Mouse (Mus musculus): Measurements from ENCODE around the gene 5330417C22Rik. TPM values are rescaled to one million over a fixed set of nuclear protein-coding genes. Genes with fewer than 3 reads are reported as not detected.
"Not testable (repeated sequence)": the region's sequence is repeated elsewhere in the genome, so short reads cannot be mapped to it uniquely, and the experiment has no call there.

Gene 5330417C22Rik
- polyA plus RNA-seq, 1 experiment from 2014 or later = 2.8 TPM

GRCm38 (mm10) chr3:108513465-108513864 is 22.9 kb downstream of the 5330417C22Rik start:
- WGBS = 56% methylated on average over 3 of the region's 3 CpGs

GRCm38 (mm10) chr3:108510716-108511483 is 25.4 kb downstream of the 5330417C22Rik start:
- peak; percentile 66 for ATAC-seq (replicated peaks; ENCODE audit: low FRiP score)
- H3K9ac ChIP-seq (ENCODE audit: low read length) = no peak overlapping the region

More at GRCm38 (mm10) chr3:108513465-108513864, 22.9 kb downstream of the 5330417C22Rik start:
- Histone ChIP-seq H3K4me3 (ENCODE audit: low read depth, low read length) (no peak overlapping the region), H3K4me2 (ENCODE audit: low read depth, low read length, severe bottlenecking) (no peak overlapping the region), H3K9ac (ENCODE audit: low read length) (no peak overlapping the region), H3K27ac (ENCODE audit: low read depth, low read length) (no peak overlapping the region), H3K4me1 (replicated peaks; ENCODE audit: control insufficient read depth, insufficient read depth, low read length) (peaks cover 3% of the 10 kb centered on the region; the same call in 1 of the 2 replicates), H3K36me3 (ENCODE audit: control insufficient read depth, insufficient read depth, low read length) (no peaks in the 10 kb centered on the region), H3K9me3 (ENCODE audit: control insufficient read depth, low read length) (no peaks in the 10 kb centered on the region), H3K27me3 (ENCODE audit: control insufficient read depth, insufficient read depth, low read length) (no peaks in the 10 kb centered on the region)
- ATAC-seq (replicated peaks; ENCODE audit: low FRiP score) = no peak
- DNase-seq (ENCODE audit: low spot score) = no peak

GRCm38 (mm10) chr3:108510156-108510555 is 26.2 kb downstream of the 5330417C22Rik start:
- H3K9ac ChIP-seq (ENCODE audit: low read length) = no peak overlapping the region
- peaks cover 3% of the 10 kb centered on the region; the same call in 1 of the 2 replicates for H3K4me1 ChIP-seq (replicated peaks; ENCODE audit: control insufficient read depth, insufficient read depth, low read length)
- H3K27me3 ChIP-seq (ENCODE audit: control insufficient read depth, insufficient read depth, low read length) = no peaks in the 10 kb centered on the region
- H3K27ac ChIP-seq (ENCODE audit: low read depth, low read length) = no peak overlapping the region
- no peaks in the 10 kb centered on the region for H3K9me3 ChIP-seq (ENCODE audit: control insufficient read depth, low read length)
- H3K36me3 ChIP-seq (ENCODE audit: control insufficient read depth, insufficient read depth, low read length) = no peaks in the 10 kb centered on the region
- H3K4me2 ChIP-seq (ENCODE audit: low read depth, low read length, severe bottlenecking) = no peak overlapping the region
- H3K4me3 ChIP-seq (ENCODE audit: low read depth, low read length) = no peak overlapping the region
- 11% methylated on average over 1 of the region's 2 CpGs for WGBS
- peak; percentile 51 for DNase-seq (ENCODE audit: low spot score)
- peak; percentile 25; the same call in 1 of the 2 replicates for ATAC-seq (replicated peaks; ENCODE audit: low FRiP score)

More at GRCm38 (mm10) chr3:108510716-108511483, 25.4 kb downstream of the 5330417C22Rik start:
- DNase-seq (ENCODE audit: low spot score) = peak; percentile 49
- H3K4me1 ChIP-seq (replicated peaks; ENCODE audit: control insufficient read depth, insufficient read depth, low read length) = peaks cover 3% of the 10 kb centered on the region; the same call in 1 of the 2 replicates
- H3K9me3 ChIP-seq (ENCODE audit: control insufficient read depth, low read length) = no peaks in the 10 kb centered on the region
- no peak overlapping the region for H3K4me2 ChIP-seq (ENCODE audit: low read depth, low read length, severe bottlenecking)
- no peak overlapping the region for H3K27ac ChIP-seq (ENCODE audit: low read depth, low read length)
- no peaks in the 10 kb centered on the region for H3K36me3 ChIP-seq (ENCODE audit: control insufficient read depth, insufficient read depth, low read length)
- no peak overlapping the region for H3K4me3 ChIP-seq (ENCODE audit: low read depth, low read length)
- 17% methylated on average over 9 of the region's 9 CpGs for WGBS
- no peaks in the 10 kb centered on the region for H3K27me3 ChIP-seq (ENCODE audit: control insufficient read depth, insufficient read depth, low read length)

GRCm38 (mm10) chr3:108508745-108509474 is 27.4 kb downstream of the 5330417C22Rik start:
- H3K4me1 ChIP-seq (replicated peaks; ENCODE audit: control insufficient read depth, insufficient read depth, low read length) = peaks cover 3% of the 10 kb centered on the region; the same call in 1 of the 2 replicates
- no peak overlapping the region for H3K9ac ChIP-seq (ENCODE audit: low read length)
- DNase-seq (ENCODE audit: low spot score) (peak; percentile 44), ATAC-seq (replicated peaks; ENCODE audit: low FRiP score) (no peak)
- no peak overlapping the region for H3K27ac ChIP-seq (ENCODE audit: low read depth, low read length)
- H3K4me2 ChIP-seq (ENCODE audit: low read depth, low read length, severe bottlenecking) = no peak overlapping the region
- no peaks in the 10 kb centered on the region for H3K27me3 ChIP-seq (ENCODE audit: control insufficient read depth, insufficient read depth, low read length)
- WGBS = 75% methylated on average over 4 of the region's 4 CpGs
- no peaks in the 10 kb centered on the region for H3K9me3 ChIP-seq (ENCODE audit: control insufficient read depth, low read length)
- H3K4me3 ChIP-seq (ENCODE audit: low read depth, low read length) = no peak overlapping the region
- no peaks in the 10 kb centered on the region for H3K36me3 ChIP-seq (ENCODE audit: control insufficient read depth, insufficient read depth, low read length)

GRCm38 (mm10) chr3:108503908-108504307 is 32.4 kb downstream of the 5330417C22Rik start:
- no peak overlapping the region for H3K27ac ChIP-seq (ENCODE audit: low read depth, low read length)
- H3K4me1 ChIP-seq (replicated peaks; ENCODE audit: control insufficient read depth, insufficient read depth, low read length) = no peaks in the 10 kb centered on the region
- no peak overlapping the region for H3K9ac ChIP-seq (ENCODE audit: low read length)
- DNase-seq (ENCODE audit: low spot score) (no peak), ATAC-seq (replicated peaks; ENCODE audit: low FRiP score) (no peak)
- H3K9me3 ChIP-seq (ENCODE audit: control insufficient read depth, low read length) = no peaks in the 10 kb centered on the region
- no peak overlapping the region for H3K4me2 ChIP-seq (ENCODE audit: low read depth, low read length, severe bottlenecking)
- no peaks in the 10 kb centered on the region for H3K36me3 ChIP-seq (ENCODE audit: control insufficient read depth, insufficient read depth, low read length)
- no peak overlapping the region for H3K4me3 ChIP-seq (ENCODE audit: low read depth, low read length)
- H3K27me3 ChIP-seq (ENCODE audit: control insufficient read depth, insufficient read depth, low read length) = no peaks in the 10 kb centered on the region
- 85% methylated on average over 4 of the region's 4 CpGs for WGBS

- not testable (repeated sequence) for ATAC-seq (replicated peaks; ENCODE audit: low FRiP score); H3K27ac ChIP-seq (ENCODE audit: low read depth, low read length); H3K36me3 ChIP-seq (ENCODE audit: control insufficient read depth, insufficient read depth, low read length); H3K4me1 ChIP-seq (replicated peaks; ENCODE audit: control insufficient read depth, insufficient read depth, low read length); H3K9me3 ChIP-seq (ENCODE audit: control insufficient read depth, low read length); H3K4me2 ChIP-seq (ENCODE audit: low read depth, low read length, severe bottlenecking); H3K27me3 ChIP-seq (ENCODE audit: control insufficient read depth, insufficient read depth, low read length); H3K9ac ChIP-seq (ENCODE audit: low read length); DNase-seq (ENCODE audit: low spot score); H3K4me3 ChIP-seq (ENCODE audit: low read depth, low read length)
- WGBS = 87% methylated on average over 3 of the region's 3 CpGs
Measured at GRCm38 (mm10) chr3:108501411-108501810, 34.9 kb downstream of the 5330417C22Rik start.

- no peak overlapping the region for H3K4me2 ChIP-seq (ENCODE audit: low read depth, low read length, severe bottlenecking)
- H3K36me3 ChIP-seq (ENCODE audit: control insufficient read depth, insufficient read depth, low read length) = no peaks in the 10 kb centered on the region
- WGBS = 73% methylated on average over 8 of the region's 8 CpGs
- H3K4me3 ChIP-seq (ENCODE audit: low read depth, low read length) = no peak overlapping the region
- H3K9ac ChIP-seq (ENCODE audit: low read length) = no peak overlapping the region
- no peaks in the 10 kb centered on the region for H3K9me3 ChIP-seq (ENCODE audit: control insufficient read depth, low read length)
- peaks cover 3% of the 10 kb centered on the region; the same call in 1 of the 2 replicates for H3K4me1 ChIP-seq (replicated peaks; ENCODE audit: control insufficient read depth, insufficient read depth, low read length)
- no peak for ATAC-seq (replicated peaks; ENCODE audit: low FRiP score)
- DNase-seq (ENCODE audit: low spot score) = no peak
- no peak overlapping the region for H3K27ac ChIP-seq (ENCODE audit: low read depth, low read length)
- H3K27me3 ChIP-seq (ENCODE audit: control insufficient read depth, insufficient read depth, low read length) = no peaks in the 10 kb centered on the region
Measured at GRCm38 (mm10) chr3:108499826-108500225, 36.5 kb downstream of the 5330417C22Rik start.

- Histone ChIP-seq H3K4me1 (replicated peaks; ENCODE audit: control insufficient read depth, insufficient read depth, low read length) (peaks cover 4% of the 10 kb centered on the region; the same call in 1 of the 2 replicates), H3K36me3 (ENCODE audit: control insufficient read depth, insufficient read depth, low read length) (no peaks in the 10 kb centered on the region), H3K27me3 (ENCODE audit: control insufficient read depth, insufficient read depth, low read length) (no peaks in the 10 kb centered on the region), H3K4me3 (ENCODE audit: low read depth, low read length) (no peak overlapping the region), H3K9ac (ENCODE audit: low read length) (no peak overlapping the region), H3K27ac (ENCODE audit: low read depth, low read length) (no peak overlapping the region), H3K4me2 (ENCODE audit: low read depth, low read length, severe bottlenecking) (no peak overlapping the region), H3K9me3 (ENCODE audit: control insufficient read depth, low read length) (no peaks in the 10 kb centered on the region)
- WGBS = 39% methylated on average over 9 of the region's 9 CpGs
- no peak for DNase-seq (ENCODE audit: low spot score)
- ATAC-seq (replicated peaks; ENCODE audit: low FRiP score) = no peak
Measured at GRCm38 (mm10) chr3:108497602-108498001, 38.7 kb downstream of the 5330417C22Rik start.
